Mouse (Mus musculus) megakaryocyte, embryonic 14.5 days (primary cell): ENCODE data around the gene 1700017B05Rik.

Experiments
- FLI1 ChIP-seq: IDR thresholded peaks from 2 replicates; pipeline ENCODE4 v1.6.1; 2012; ENCODE audit warnings: low read length, inconsistent platforms, mixed read lengths
- GATA1 ChIP-seq: IDR thresholded peaks from 3 replicates; pipeline ENCODE4 v1.6.1; 2012; ENCODE audit warnings: mixed read lengths, low read length, inconsistent platforms, borderline replicate concordance

DNA sequence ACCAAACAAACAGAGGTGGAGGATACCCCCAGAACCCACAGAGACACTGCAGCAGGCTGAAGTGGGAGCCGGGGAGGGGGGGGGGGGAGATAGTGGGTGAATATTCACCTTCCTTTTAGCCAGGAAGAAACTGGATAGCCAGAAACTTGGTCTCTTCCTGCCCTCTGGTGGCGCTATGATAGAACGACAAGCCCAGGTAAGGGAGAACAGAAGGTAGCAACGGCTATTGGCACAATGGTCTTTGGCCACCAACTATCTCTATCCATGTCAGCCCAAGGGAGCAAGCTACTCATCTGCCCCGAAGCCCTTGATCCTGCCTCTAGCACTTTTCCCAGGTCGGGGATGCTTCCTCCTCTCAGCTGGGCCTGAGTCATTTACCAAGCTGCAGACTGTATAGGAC lies 42.1 kb downstream of the 1700017B05Rik start:
- TF ChIP-seq GATA1 (no peak), FLI1 (no peak)
